Mouse (Mus musculus) myocyte (in vitro differentiated cells): Measurements from ENCODE around the gene Amph.

Experiments used
- MAX ChIP-seq: IDR thresholded peaks from one replicate; pipeline ENCODE4 v1.6.1; 2011; ENCODE audit warnings: low read depth, mild to moderate bottlenecking, control low read depth
- MYOG ChIP-seq, 3 experiments: IDR thresholded peaks; one replicate each; pipeline ENCODE4 v1.6.1; 2011; ENCODE audit warnings: control low read depth in 2 of 3, low read depth in 2 of 3, mild to moderate bottlenecking in 2 of 3; ENCODE audit not compliant: insufficient read length in 2 of 3, control insufficient read depth in 1 of 3, insufficient read depth in 1 of 3
- POLR2A ChIP-seq: IDR thresholded peaks from one replicate; pipeline ENCODE4 v1.6.1; 2011; ENCODE audit warnings: low read depth, mild to moderate bottlenecking, control low read depth, moderate library complexity; ENCODE audit not compliant: insufficient read length
- POLR2AphosphoS2 ChIP-seq: IDR thresholded peaks from one replicate; pipeline ENCODE4 v1.6.1; 2011; ENCODE audit warnings: low read depth, control low read depth; ENCODE audit not compliant: insufficient read length
- TCF12 ChIP-seq: IDR thresholded peaks from one replicate; pipeline ENCODE4 v1.6.1; 2011; ENCODE audit warnings: mild to moderate bottlenecking, control low read depth; ENCODE audit not compliant: poor library complexity, insufficient read depth, severe bottlenecking
- USF1 ChIP-seq: IDR thresholded peaks from one replicate; pipeline ENCODE4 v1.6.1; 2011; ENCODE audit warnings: low read depth, mild to moderate bottlenecking, control low read depth, moderate library complexity

- TF ChIP-seq POLR2AphosphoS2, result no peak
- TF ChIP-seq POLR2A, result no peak
- no peak for TF ChIP-seq MYOG (IDR thresholded peaks at IDR 0.05; ENCODE audit: control insufficient read depth in 1 of 3, insufficient read depth in 1 of 3, insufficient read length in 2 of 3, low read depth in 2 of 3)
- no peak for TF ChIP-seq MAX
- TF ChIP-seq TCF12, result no peak
- no peak for TF ChIP-seq USF1
These were observed 242.0 kb downstream of the Amph start for GRCm38 (mm10) chr13:19190052-19190451.
